Comparison of ENCODE assay signal across 26 mouse cellular contexts in the genomic region with DNA sequence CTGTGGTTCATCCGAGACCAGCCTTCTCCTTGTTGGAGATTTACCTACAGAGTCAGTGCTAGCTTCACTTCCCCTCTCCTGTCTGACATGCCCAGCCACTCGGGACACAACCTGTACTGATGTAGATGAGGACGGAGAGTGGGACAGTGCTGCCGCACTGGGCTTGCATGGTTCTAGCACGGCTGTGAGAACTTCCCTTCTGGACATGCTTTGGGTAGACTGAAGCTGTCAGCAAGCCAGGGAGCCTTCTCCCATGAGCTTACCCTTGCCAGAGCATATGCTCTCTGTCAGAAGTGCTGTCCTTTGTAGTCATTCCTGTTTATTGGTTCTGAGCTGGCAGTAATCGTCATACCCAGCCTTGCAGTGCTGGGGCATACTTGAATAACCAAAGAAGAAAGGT. TPM values are rescaled to one million over a fixed set of nuclear protein-coding genes. Genes with fewer than 3 reads are reported as not detected.
DNase-seq lines count a peak whose midpoint lies in the region; ATAC-seq and TF ChIP-seq lines count a peak whose summit lies in the region.
"Had no signal": no experiment of that assay in that cellular context is flagged by ENCODE, and none has a peak within 500 bp of the region (broad histone marks: within the 10 kb centered on the region; RNA-seq: fewer than 3 reads in every experiment).

No protein-coding gene starts in this region.

- DNase-seq in cerebellum, postnatal 4 days (ENCODE audit: low spot score in 2 of 2) = no peak
- no peak for DNase-seq in midbrain, postnatal 0 days (ENCODE audit: low spot score)
- DNase-seq in cerebellum, postnatal 25 days = peak; percentile 56 to 68
- DNase-seq in urinary bladder, postnatal 4 days (ENCODE audit: low spot score in 2 of 2) = no peak
- DNase-seq: adrenal gland, postnatal 25 days; kidney, adult 11 months; kidney, postnatal 36 days; layer of hippocampus, postnatal 36 days; retina, postnatal 1 day; right cerebral cortex, postnatal 25 days; thymus, postnatal 25 days had no signal

- no peak overlapping the region for H3K9ac ChIP-seq in midbrain, embryonic 13.5 days (replicated peaks)
- no peak overlapping the region for H3K9ac ChIP-seq in midbrain, postnatal 0 days (replicated peaks; ENCODE audit: low read length, poor library complexity, severe bottlenecking)
- H3K9ac ChIP-seq in intestine, embryonic 15.5 days = no peak overlapping the region
- H3K9ac ChIP-seq: kidney, embryonic 15.5 days; neural tube, embryonic 12.5 days had no signal

- peaks cover 10% of the 10 kb centered on the region for H3K36me3 ChIP-seq in midbrain, embryonic 13.5 days
- no peaks in the 10 kb centered on the region for H3K36me3 ChIP-seq in midbrain, postnatal 0 days (ENCODE audit: insufficient read depth, low read length)
- H3K36me3 ChIP-seq in intestine, embryonic 15.5 days = no peaks in the 10 kb centered on the region

- no peaks in the 10 kb centered on the region for H3K4me1 ChIP-seq in midbrain, embryonic 13.5 days (replicated peaks)
- no peaks in the 10 kb centered on the region for H3K4me1 ChIP-seq in midbrain, postnatal 0 days (ENCODE audit: insufficient read depth, low read length)
- H3K4me1 ChIP-seq in intestine, embryonic 15.5 days (replicated peaks) = no peaks in the 10 kb centered on the region
- H3K4me1 ChIP-seq: embryonic facial prominence, embryonic 10.5 days; kidney, embryonic 15.5 days; midbrain, embryonic 10.5 days; neural tube, embryonic 12.5 days had no signal

- H3K27me3 ChIP-seq in midbrain, embryonic 13.5 days = no peaks in the 10 kb centered on the region
- no peaks in the 10 kb centered on the region for H3K27me3 ChIP-seq in midbrain, postnatal 0 days (ENCODE audit: insufficient read depth, low read length)
- H3K27me3 ChIP-seq in intestine, embryonic 15.5 days (replicated peaks) = no peaks in the 10 kb centered on the region
- H3K27me3 ChIP-seq: kidney, embryonic 15.5 days; neural tube, embryonic 12.5 days had no signal

- H3K4me3 ChIP-seq in midbrain, embryonic 13.5 days (replicated peaks) = no peak overlapping the region
- no peak overlapping the region for H3K4me3 ChIP-seq in midbrain, postnatal 0 days (ENCODE audit: low read depth, low read length)
- no peak overlapping the region for H3K4me3 ChIP-seq in intestine, embryonic 15.5 days (replicated peaks)
- H3K4me3 ChIP-seq: embryonic facial prominence, embryonic 10.5 days; kidney, embryonic 15.5 days; midbrain, embryonic 10.5 days; neural tube, embryonic 12.5 days had no signal

- H3K4me2 ChIP-seq in midbrain, embryonic 13.5 days (replicated peaks) = no peak overlapping the region
- H3K4me2 ChIP-seq in midbrain, postnatal 0 days (ENCODE audit: low read depth, low read length, poor library complexity, severe bottlenecking) = no peak overlapping the region
- no peak overlapping the region for H3K4me2 ChIP-seq in intestine, embryonic 15.5 days (replicated peaks)
- H3K4me2 ChIP-seq: heart, embryonic 11.5 days; kidney, embryonic 15.5 days; neural tube, embryonic 12.5 days had no signal

- TF ChIP-seq CTCF in midbrain, postnatal 0 days (IDR thresholded peaks at IDR 0.05) = no peak

- 92% methylated on average over 6 of the region's 6 CpGs for WGBS in midbrain, embryonic 13.5 days
- 94% methylated on average over 6 of the region's 6 CpGs for WGBS in midbrain, postnatal 0 days
- 89% methylated on average over 6 of the region's 6 CpGs for WGBS in intestine, embryonic 15.5 days

- ATAC-seq in cerebellum, adult (ENCODE audit: insufficient number of reproducible peaks, low FRiP score, low TSS enrichment) = peak; percentile 91
- peak; percentile 50; the same call in 1 of the 2 replicates for ATAC-seq in midbrain, embryonic 13.5 days
- no peak for ATAC-seq in midbrain, postnatal 0 days (ENCODE audit: low FRiP score)
- ATAC-seq in intestine, embryonic 15.5 days = no peak
- ATAC-seq: hindbrain, embryonic 16.5 days had no signal

- no peak overlapping the region for H3K27ac ChIP-seq in midbrain, embryonic 13.5 days
- no peak overlapping the region for H3K27ac ChIP-seq in midbrain, postnatal 0 days (ENCODE audit: low read depth, low read length)
- H3K27ac ChIP-seq in intestine, embryonic 15.5 days = no peak overlapping the region
- H3K27ac ChIP-seq: embryonic facial prominence, embryonic 10.5 days; kidney, embryonic 15.5 days; macrophage; midbrain, embryonic 10.5 days; neural tube, embryonic 12.5 days had no signal

- no peaks in the 10 kb centered on the region for H3K9me3 ChIP-seq in midbrain, embryonic 13.5 days
- H3K9me3 ChIP-seq in midbrain, postnatal 0 days (ENCODE audit: low read length) = no peaks in the 10 kb centered on the region
- no peaks in the 10 kb centered on the region for H3K9me3 ChIP-seq in intestine, embryonic 15.5 days
- H3K9me3 ChIP-seq: embryonic facial prominence, embryonic 10.5 days; kidney, embryonic 15.5 days; midbrain, embryonic 10.5 days; neural tube, embryonic 12.5 days had no signal

RNA-seq across cellular contexts. Expression of a gene that starts 22.5 kb away (rescaled TPM):
- polyA plus RNA-seq in midbrain, embryonic 13.5 days (2015; fragmentation: Nextera tagmentation; extraction: Ambion mirVana) = 0.09 TPM in 1 of 2 replicates, not detected in the other
- total RNA-seq in midbrain, postnatal 0 days (2014; rRNA removed) = 0.05 and 0.42 TPM in 2 replicates
- polyA plus RNA-seq in midbrain, postnatal 0 days (2015; fragmentation: Nextera tagmentation; extraction: Ambion mirVana) = 0.21 and 0.22 TPM in 2 replicates
- 15.4 and 18.5 TPM in 2 replicates for polyA plus RNA-seq in intestine, embryonic 15.5 days (2015; fragmentation: Nextera tagmentation; extraction: Ambion mirVana)
- total RNA-seq: common myeloid progenitor, adult 5-6 weeks; hematopoietic stem cell, adult 5-6 weeks; liver, adult 2 months had no signal
- polyA plus RNA-seq: embryonic facial prominence, embryonic 10.5 days; gonadal fat pad, adult 2 months; heart, embryonic 11.5 days; limb, embryonic 11.5 days; liver, adult 2 months; macrophage had no signal

Comparison
In these comparisons a context has a peak if more than half of its experiments do, and no peak if none do; other contexts are left out.
1. ATAC-seq: peak in cerebellum, adult (single experiment) and midbrain, embryonic 13.5 days (single experiment); none in midbrain, postnatal 0 days (single experiment) and intestine, embryonic 15.5 days (single experiment).
2. DNase-seq: peak in cerebellum, postnatal 25 days (2 of 2); none in cerebellum, postnatal 4 days (0 of 2), midbrain, postnatal 0 days (single experiment) and urinary bladder, postnatal 4 days (0 of 2).
3. RNA of a gene that starts 22.5 kb away (polyA plus RNA-seq): 15.4 to 18.5 TPM in intestine, embryonic 15.5 days; 0.21 to 0.22 TPM in midbrain, postnatal 0 days and 0.09 TPM in midbrain, embryonic 13.5 days; every median in the first group is over 10 times any median in the second.